Mouse (Mus musculus) fibroblast of lung, adult 2 months (primary cell): Measurements from ENCODE around the gene Arhgap11a.

Experiments used
- DNase-seq: peaks from one replicate; pipeline ENCODE4 v3.0.0-alpha.2; 2011; ENCODE audit warnings: low read depth

Gene Arhgap11a

GRCm38 (mm10) chr2:113848245-113849121, at the start of gene Arhgap11a:
Gene Arhgap11a (minus strand): TSS chr2:113848661.
- peak; percentile 77 for DNase-seq

GRCm38 (mm10) chr2:113893385-113894122, 45.1 kb upstream of the Arhgap11a start:
- no peak for DNase-seq

DNA sequence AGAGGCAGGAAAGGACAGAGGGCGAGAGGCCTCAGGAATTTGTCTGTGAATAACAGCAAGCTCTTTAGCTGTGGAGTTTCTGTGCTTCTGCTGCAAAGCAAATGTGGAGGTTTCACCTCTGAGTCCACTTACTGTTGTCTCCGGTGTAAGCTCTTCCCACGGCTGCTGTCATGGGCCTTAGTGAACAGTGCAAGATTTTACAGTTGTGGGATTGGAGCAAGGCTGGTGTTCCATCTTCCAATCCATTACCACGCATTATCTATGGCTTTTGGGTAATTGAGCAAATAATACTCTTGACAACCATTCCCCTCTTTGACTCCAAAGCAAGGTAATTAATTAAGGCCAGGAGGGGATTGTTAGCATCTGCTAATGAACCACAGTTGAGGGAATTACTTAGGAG, 38.7 kb upstream of the Arhgap11a start:
- no peak for DNase-seq

DNA sequence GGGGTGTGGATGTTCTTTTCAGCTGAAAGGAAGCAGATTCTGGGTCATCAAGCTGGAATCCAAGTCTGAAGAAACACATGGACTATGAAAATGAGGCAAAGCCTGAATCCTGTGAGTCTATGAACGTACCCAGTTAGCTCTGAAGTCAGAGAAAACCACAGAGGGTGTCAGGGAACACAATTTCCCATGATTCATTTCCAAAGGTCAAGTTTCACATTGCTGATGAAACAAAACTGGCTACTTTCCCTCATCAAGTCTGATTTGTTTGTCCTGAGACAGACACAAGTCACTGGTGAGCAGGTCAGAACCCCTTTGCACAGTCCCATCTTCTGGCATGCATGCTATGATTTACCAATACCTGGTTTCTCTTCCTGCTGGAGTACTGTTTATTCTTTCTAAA, 37.6 kb upstream of the Arhgap11a start:
- DNase-seq = peak; percentile 2

DNA sequence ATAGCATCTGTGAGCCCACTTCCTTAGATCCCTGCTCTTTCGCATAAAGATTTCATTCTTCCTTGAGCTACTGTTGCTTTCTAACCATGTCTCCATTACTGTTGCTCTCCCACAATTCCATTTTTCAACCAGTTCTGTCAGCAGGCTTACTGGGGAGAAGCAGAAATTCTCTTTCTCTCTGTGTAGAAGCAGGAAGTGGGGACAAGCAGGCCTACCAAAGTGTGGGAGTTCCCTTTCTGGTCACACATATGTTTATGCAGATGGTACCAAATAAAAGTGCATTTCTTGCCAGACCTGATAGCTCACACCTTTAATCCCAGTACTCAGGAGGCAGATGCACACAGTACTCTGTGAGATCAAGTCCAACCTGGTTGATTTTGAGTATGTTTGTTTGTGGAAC, 21.7 kb upstream of the Arhgap11a start:
- DNase-seq = no peak

DNA sequence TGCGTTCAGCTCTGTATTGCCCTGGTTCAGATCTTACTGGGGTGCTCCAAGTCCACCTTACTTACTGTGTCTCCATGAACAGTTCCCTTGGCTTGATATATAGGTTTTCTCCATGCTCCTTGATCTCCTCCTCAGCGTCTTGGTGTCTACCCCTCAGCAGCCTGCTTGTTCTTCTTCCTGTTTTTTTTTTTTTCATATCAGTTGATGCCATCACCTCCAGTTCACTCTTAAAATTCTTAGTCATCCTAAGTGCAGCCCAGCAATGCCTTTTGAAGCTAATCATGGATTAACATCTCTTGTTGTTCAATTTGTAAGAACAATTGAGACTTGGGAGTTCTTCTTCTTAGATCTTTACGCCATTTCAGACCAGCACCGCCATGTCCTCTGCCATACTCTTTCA, 19.9 kb upstream of the Arhgap11a start:
- no peak for DNase-seq

- DNase-seq = no peak
Observed at GRCm38 (mm10) chr2:113866155-113866554, 17.7 kb upstream of the Arhgap11a start.

- DNase-seq = no peak
Observed at GRCm38 (mm10) chr2:113849141-113849540, 680 bp upstream of the Arhgap11a start.

GRCm38 (mm10) chr2:113847678-113848244, 700 bp downstream of the Arhgap11a start:
- DNase-seq = no peak

GRCm38 (mm10) chr2:113845081-113845480, 3.4 kb downstream of the Arhgap11a start:
- no peak for DNase-seq

DNA sequence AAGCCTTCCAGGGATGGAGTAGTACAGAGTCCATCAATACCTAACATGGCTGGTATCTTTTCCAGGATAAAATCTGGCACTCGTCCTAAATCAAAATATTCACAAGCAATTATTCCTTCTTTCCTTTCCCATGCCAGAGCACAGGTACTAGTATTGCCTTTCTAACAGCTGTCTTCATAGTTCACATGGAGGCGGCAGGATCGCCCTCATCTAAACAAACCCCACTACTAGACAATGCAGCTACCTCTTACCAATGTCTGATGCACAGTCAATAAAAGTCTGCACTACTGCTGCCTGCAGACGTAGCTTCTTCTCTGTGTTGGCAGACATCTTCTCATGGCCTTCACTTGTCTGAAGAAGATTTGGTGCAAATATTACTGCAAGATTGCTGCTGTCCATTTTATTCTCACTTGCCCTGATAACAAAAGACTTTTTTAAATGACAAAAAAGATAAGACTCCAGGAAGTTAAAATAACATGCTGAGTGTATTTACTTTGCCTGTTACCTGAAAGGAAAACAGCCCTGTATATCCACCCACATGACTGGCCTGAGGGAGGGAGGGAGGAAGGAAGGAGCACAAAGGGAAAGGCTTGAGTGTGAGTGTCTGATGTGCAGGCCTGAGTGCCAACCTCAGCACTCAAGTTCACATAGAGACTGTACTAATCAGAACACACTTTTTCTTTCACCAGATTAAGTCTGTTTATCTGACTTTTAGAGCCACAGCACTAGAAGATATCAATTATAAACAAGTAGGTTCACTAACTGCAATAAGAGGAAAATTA, 6.6 kb downstream of the Arhgap11a start:
- DNase-seq = no peak

DNA sequence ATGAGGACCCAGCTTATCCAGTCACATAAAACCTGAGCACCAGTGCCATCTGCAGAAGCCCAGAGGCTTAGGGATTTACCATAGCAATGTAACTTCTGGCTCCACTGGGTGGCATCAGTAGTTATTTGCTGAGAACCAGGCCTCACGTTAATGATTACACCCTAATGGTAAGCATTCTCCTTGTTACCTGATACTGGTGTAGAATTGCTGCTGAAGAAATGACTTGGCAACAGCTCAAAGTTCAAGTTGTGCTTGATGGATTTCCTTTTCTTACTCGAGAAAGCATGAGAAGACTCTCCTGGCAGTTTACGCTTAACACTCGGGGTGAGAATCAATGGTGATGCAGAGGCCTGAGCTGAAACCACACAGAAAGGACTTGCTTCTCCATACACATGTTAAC, 9.0 kb downstream of the Arhgap11a start:
- no peak for DNase-seq

GRCm38 (mm10) chr2:113835219-113835618, 13.2 kb downstream of the Arhgap11a start:
- no peak for DNase-seq

- no peak for DNase-seq
Observed at GRCm38 (mm10) chr2:113828943-113829882, 19.2 kb downstream of the Arhgap11a start, which contains the start of gene Scg5. Gene Scg5 (minus strand): TSS chr2:113829121.

DNA sequence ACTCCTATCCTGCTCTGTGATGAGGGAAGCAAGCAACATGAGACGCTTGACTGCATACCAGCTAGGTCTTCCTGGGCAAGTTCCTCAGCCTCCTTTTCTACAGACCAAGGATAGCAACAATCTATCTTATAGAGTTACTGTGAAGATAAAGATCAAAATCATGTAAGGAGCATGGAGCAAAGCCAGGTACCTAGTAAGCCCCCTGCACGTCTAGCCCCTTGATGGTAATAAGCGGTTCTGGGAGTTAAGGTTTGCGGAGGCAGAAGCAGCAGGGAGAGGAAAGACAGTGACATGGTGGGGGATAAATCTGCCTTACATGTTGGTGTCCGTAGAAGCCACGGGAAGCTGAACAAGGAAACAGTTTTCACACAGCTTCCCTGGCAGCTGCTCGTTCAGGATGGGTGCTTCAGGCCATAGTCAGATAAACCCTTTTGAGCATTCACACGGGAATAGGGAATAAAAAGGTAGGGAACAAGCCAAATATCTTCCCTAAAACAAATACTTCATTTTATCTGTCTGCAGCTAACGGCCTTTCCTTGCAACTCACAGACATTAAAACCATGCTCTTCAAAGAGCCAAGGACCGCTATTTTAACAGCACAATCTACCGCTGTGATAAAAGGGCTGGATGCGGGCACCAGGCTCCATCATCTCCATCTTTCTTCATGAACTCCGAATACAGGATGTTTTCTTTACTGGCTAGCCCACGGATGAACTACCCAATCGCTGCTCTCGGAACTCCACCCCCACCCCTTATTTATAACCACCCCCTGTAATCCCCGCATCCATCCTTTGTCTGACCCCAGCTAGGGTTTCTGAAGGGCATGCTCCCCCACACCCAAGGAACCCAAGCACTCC, 20.1 kb downstream of the Arhgap11a start:
- DNase-seq = no peak

DNA sequence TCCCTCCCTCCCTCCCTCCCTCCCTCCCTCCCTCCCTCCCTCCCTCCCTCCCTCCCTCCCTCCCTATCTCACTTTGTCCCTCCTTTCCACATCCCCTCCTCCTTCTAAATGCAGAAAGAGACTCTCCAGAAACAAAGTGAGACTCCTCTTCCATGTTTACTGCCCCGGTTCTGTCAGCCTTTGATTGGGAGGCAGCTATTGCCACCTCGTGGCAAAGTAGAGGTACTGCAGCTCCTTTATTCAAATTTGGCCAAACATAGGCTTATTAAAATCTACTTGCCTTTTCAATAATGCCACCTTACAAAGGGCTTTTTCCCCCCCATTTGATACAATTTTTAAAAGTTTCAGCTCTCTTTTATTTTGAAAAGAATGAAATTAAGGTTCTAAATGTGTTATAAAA, 24.6 kb downstream of the Arhgap11a start:
- no peak for DNase-seq

DNA sequence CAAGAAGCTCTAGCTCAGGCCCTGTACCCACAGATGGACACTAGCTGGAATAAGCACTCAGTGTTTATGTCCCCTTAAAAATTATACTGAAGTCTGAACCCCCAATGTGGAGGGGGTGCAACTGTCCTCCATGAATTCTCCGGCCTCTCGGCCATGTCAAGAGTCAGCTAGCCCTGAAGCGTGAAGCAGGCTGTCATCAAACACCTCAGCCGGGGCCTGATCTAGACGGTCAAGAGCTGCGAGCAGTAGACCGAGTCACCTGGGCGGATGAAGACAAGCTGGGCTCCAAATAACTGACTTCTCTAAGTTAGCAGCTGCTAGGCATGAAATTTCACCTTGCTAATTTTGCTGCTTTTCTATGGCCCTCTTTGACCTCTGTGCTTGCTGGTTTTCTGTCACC, 26.1 kb downstream of the Arhgap11a start:
- no peak for DNase-seq

DNA sequence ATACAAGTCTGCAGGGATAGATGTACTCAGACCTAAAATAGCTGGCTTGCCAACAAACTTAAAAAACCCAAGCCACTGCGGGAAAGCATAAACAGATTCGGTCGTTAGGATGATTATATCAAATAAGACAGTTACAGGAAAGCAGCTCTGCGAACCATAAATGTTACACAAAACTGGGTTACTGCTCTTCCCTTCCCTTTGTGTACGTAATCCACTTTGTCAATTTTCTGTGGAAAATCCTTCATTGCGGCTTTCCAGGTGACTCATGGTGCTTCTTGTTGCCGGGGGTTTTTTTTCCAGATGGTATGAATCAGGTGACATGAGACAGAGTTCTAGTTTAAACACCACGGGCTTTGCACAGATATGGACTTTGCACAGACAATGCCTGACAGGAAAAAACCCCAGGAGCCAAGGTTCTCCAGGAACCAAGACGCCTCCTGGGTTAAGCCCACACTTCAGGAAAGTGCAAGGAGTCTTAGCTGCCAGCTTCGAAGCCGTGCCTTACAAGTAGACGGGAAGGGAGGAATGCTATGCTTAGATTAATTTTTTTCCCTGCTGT, 27.2 kb downstream of the Arhgap11a start:
- peak; percentile 70 for DNase-seq

- DNase-seq = no peak
Observed at GRCm38 (mm10) chr2:113820117-113820516, 28.3 kb downstream of the Arhgap11a start.
